Mouse (Mus musculus) kidney, embryonic 16.5 days (tissue): ENCODE measurements at regions not wholly inside any gene's neighbourhood (a gene's known extent, or its start where the extent isn't known, plus 50 kb on each side); places are given as distances from the start of the nearest gene placed in this dataset.

Source experiments
- ATAC-seq: fragments of 200-750 bp; cut with Nextera tagmentation; 2 replicates; pipeline ENCODE4 v1.8.0; 2017; ENCODE audit warnings: moderate TSS enrichment; ENCODE audit not compliant: low FRiP score, low TSS enrichment
- H3K27ac ChIP-seq: fragments of 300-500 bp; sonication (generic); 2 replicates; pipeline ENCODE4 v1.5.1; 2014; ENCODE audit warnings: low read length
- H3K27me3 ChIP-seq: fragments of 300-500 bp; sonication (generic); 2 replicates; pipeline ENCODE4 v1.6.1; 2014; ENCODE audit warnings: low read length, control low read depth, mixed read lengths; ENCODE audit not compliant: insufficient read depth
- H3K36me3 ChIP-seq: fragments of 300-500 bp; sonication (generic); 2 replicates; pipeline ENCODE4 v1.6.1; 2014; ENCODE audit warnings: low read length, control low read depth, mixed read lengths; ENCODE audit not compliant: insufficient read depth
- H3K4me1 ChIP-seq: fragments of 300-500 bp; sonication (generic); 2 replicates; pipeline ENCODE4 v1.6.1; 2014; ENCODE audit warnings: low read length, control low read depth, mixed read lengths; ENCODE audit not compliant: insufficient read depth
- H3K4me2 ChIP-seq: fragments of 300-500 bp; sonication (generic); replicated peaks from 2 replicates; pipeline ENCODE4 v1.6.1; 2014; ENCODE audit warnings: low read depth, low read length
- H3K4me3 ChIP-seq: fragments of 300-500 bp; sonication (generic); 2 replicates; pipeline ENCODE4 v1.5.1; 2014; ENCODE audit warnings: mild to moderate bottlenecking, low read length
- H3K9ac ChIP-seq: fragments of 300-500 bp; sonication (generic); replicated peaks from 2 replicates; pipeline ENCODE4 v1.6.1; 2014; ENCODE audit warnings: low read length
- H3K9me3 ChIP-seq: fragments of 300-500 bp; sonication (generic); 2 replicates; pipeline ENCODE4 v1.6.1; 2016; ENCODE audit warnings: low read length, control low read depth
- WGBS: fragments of 180-500 bp; shearing (Covaris S2); extraction: QIAGEN DNeasy Blood & Tissue Kit; methylation state at CpG from one replicate; pipeline ENCODE4 v1.1.7; 2014; 5-methylcytosine and 5-hydroxymethylcytosine counted together

GRCm38 (mm10) chrX:167014322-167014721 lies 194.8 kb downstream of the Tmsb4x start:
- Histone ChIP-seq H3K9me3 (no peaks in the 10 kb centered on the region), H3K36me3 (no peaks in the 10 kb centered on the region), H3K27ac (no peak overlapping the region), H3K4me1 (no peaks in the 10 kb centered on the region), H3K4me2 (no peak overlapping the region), H3K27me3 (peaks cover 21% of the 10 kb centered on the region; the same call in 1 of the 2 replicates), H3K4me3 (no peak overlapping the region), H3K9ac (no peak overlapping the region)
- ATAC-seq: no peak
- 63% methylated on average over 2 of the region's 2 CpGs for WGBS

GRCm38 (mm10) chrX:167012891-167013290 lies 196.2 kb downstream of the Tmsb4x start:
- no peak overlapping the region for H3K27ac ChIP-seq
- no peak overlapping the region for H3K4me2 ChIP-seq

GRCm38 (mm10) chrX:167011977-167012542 lies 197.1 kb downstream of the Tmsb4x start:
- no peak for ATAC-seq

More at GRCm38 (mm10) chrX:167012891-167013290, 196.2 kb downstream of the Tmsb4x start:
- H3K4me3 ChIP-seq: no peak overlapping the region
- 56% methylated on average over 4 of the region's 4 CpGs for WGBS
- ATAC-seq: no peak
- H3K9ac ChIP-seq: no peak overlapping the region
- no peaks in the 10 kb centered on the region for H3K9me3 ChIP-seq
- no peaks in the 10 kb centered on the region for H3K36me3 ChIP-seq
- peaks cover 18% of the 10 kb centered on the region; the same call in 1 of the 2 replicates for H3K27me3 ChIP-seq
- H3K4me1 ChIP-seq: no peaks in the 10 kb centered on the region

GRCm38 (mm10) chrX:166995855-166996254 lies 213.3 kb downstream of the Tmsb4x start:
- ATAC-seq: no peak
- Histone ChIP-seq H3K4me2 (no peak overlapping the region), H3K9ac (no peak overlapping the region), H3K27me3 (peaks cover 3% of the 10 kb centered on the region; the same call in 1 of the 2 replicates), H3K27ac (no peak overlapping the region), H3K4me1 (no peaks in the 10 kb centered on the region), H3K4me3 (no peak overlapping the region), H3K9me3 (no peaks in the 10 kb centered on the region), H3K36me3 (no peaks in the 10 kb centered on the region)
- 74% methylated on average over 4 of the region's 4 CpGs for WGBS

More at GRCm38 (mm10) chrX:167011977-167012542, 197.1 kb downstream of the Tmsb4x start:
- Histone ChIP-seq H3K36me3 (no peaks in the 10 kb centered on the region), H3K4me3 (no peak overlapping the region), H3K27ac (no peak overlapping the region), H3K4me1 (no peaks in the 10 kb centered on the region), H3K9ac (no peak overlapping the region), H3K4me2 (no peak overlapping the region), H3K9me3 (no peaks in the 10 kb centered on the region), H3K27me3 (peaks cover 19% of the 10 kb centered on the region; the same call in 1 of the 2 replicates)
- WGBS: 58% methylated on average over 1 of the region's 1 CpGs

GRCm38 (mm10) chrX:166981003-166981402 lies 228.1 kb downstream of the Tmsb4x start:
- Histone ChIP-seq H3K4me3 (no peak overlapping the region), H3K9me3 (no peaks in the 10 kb centered on the region), H3K4me2 (no peak overlapping the region), H3K9ac (no peak overlapping the region), H3K27me3 (peaks cover 16% of the 10 kb centered on the region; the same call in 1 of the 2 replicates), H3K36me3 (no peaks in the 10 kb centered on the region), H3K4me1 (no peaks in the 10 kb centered on the region), H3K27ac (peak overlapping the region; percentile 66; the same call in 1 of the 2 replicates)
- 63% methylated on average over 6 of the region's 6 CpGs for WGBS
- no peak for ATAC-seq

GRCm38 (mm10) chrX:166980504-166980903 lies 228.6 kb downstream of the Tmsb4x start:
- H3K9me3 ChIP-seq: no peaks in the 10 kb centered on the region
- 76% methylated on average over 4 of the region's 4 CpGs for WGBS

GRCm38 (mm10) chrX:166977029-166977428 lies 232.1 kb downstream of the Tmsb4x start:
- ATAC-seq: no peak
- no peak overlapping the region for H3K27ac ChIP-seq
- no peaks in the 10 kb centered on the region for H3K9me3 ChIP-seq

More at GRCm38 (mm10) chrX:166980504-166980903, 228.6 kb downstream of the Tmsb4x start:
- Histone ChIP-seq H3K4me2 (no peak overlapping the region), H3K27me3 (peaks cover 16% of the 10 kb centered on the region; the same call in 1 of the 2 replicates), H3K4me3 (no peak overlapping the region), H3K9ac (no peak overlapping the region), H3K4me1 (no peaks in the 10 kb centered on the region), H3K27ac (peak overlapping the region; percentile 67), H3K36me3 (no peaks in the 10 kb centered on the region)
- no peak for ATAC-seq

GRCm38 (mm10) chrX:166971721-166972120 lies 237.4 kb downstream of the Tmsb4x start:
- H3K4me1 ChIP-seq: no peaks in the 10 kb centered on the region
- no peak overlapping the region for H3K4me3 ChIP-seq
- H3K36me3 ChIP-seq: no peaks in the 10 kb centered on the region
- no peak overlapping the region for H3K27ac ChIP-seq
- no peak overlapping the region for H3K4me2 ChIP-seq
- peaks cover 15% of the 10 kb centered on the region for H3K27me3 ChIP-seq
- ATAC-seq: 0 out of 2 replicates have a peak, but pooled peaks have one; percentile 51
- H3K9ac ChIP-seq: no peak overlapping the region
- 43% methylated on average over 1 of the region's 1 CpGs for WGBS
- H3K9me3 ChIP-seq: no peaks in the 10 kb centered on the region

More at GRCm38 (mm10) chrX:166977029-166977428, 232.1 kb downstream of the Tmsb4x start:
- Histone ChIP-seq H3K36me3 (no peaks in the 10 kb centered on the region), H3K4me2 (no peak overlapping the region), H3K4me1 (no peaks in the 10 kb centered on the region), H3K4me3 (no peak overlapping the region), H3K27me3 (peaks cover 12% of the 10 kb centered on the region; the same call in 1 of the 2 replicates), H3K9ac (no peak overlapping the region)

- WGBS: 79% methylated on average over 7 of the region's 7 CpGs
- no peak for ATAC-seq
- no peak overlapping the region for H3K27ac ChIP-seq
- H3K36me3 ChIP-seq: no peaks in the 10 kb centered on the region
- no peaks in the 10 kb centered on the region for H3K4me1 ChIP-seq
- H3K9me3 ChIP-seq: no peaks in the 10 kb centered on the region
- no peak overlapping the region for H3K4me3 ChIP-seq
- H3K9ac ChIP-seq: no peak overlapping the region
- peaks cover 11% of the 10 kb centered on the region for H3K27me3 ChIP-seq
- H3K4me2 ChIP-seq: no peak overlapping the region
These were observed 244.2 kb downstream of the Tmsb4x start for GRCm38 (mm10) chrX:166964656-166965582.
